Comparison of ENCODE assay signal across 9 mouse cellular contexts in genomic region chr2:148706409-148707201, GRCm38 (mm10). TPM values are rescaled to one million over a fixed set of nuclear protein-coding genes. Genes with fewer than 3 reads are reported as not detected.
DNase-seq lines count a peak whose midpoint lies in the region; ATAC-seq and TF ChIP-seq lines count a peak whose summit lies in the region.
"Had no signal": no experiment of that assay in that cellular context is flagged by ENCODE, and none has a peak within 500 bp of the region (broad histone marks: within the 10 kb centered on the region; RNA-seq: fewer than 3 reads in every experiment).

No protein-coding gene starts in this region.

- H3K9ac ChIP-seq in liver, embryonic 14.5 days (replicated peaks): no peak overlapping the region

- no peak overlapping the region for H3K27ac ChIP-seq in liver, embryonic 14.5 days

- no peaks in the 10 kb centered on the region for H3K9me3 ChIP-seq in liver, embryonic 14.5 days (ENCODE audit: control insufficient read depth, low read length)

- TF ChIP-seq EP300 in liver, embryonic 14.5 days (IDR thresholded peaks at IDR 0.05; ENCODE audit: low read depth): no peak

- peak; percentile 52 for TF ChIP-seq CTCF in liver, embryonic 14.5 days (IDR thresholded peaks at IDR 0.05; ENCODE audit: low read depth)

- no peaks in the 10 kb centered on the region for H3K36me3 ChIP-seq in liver, embryonic 14.5 days (replicated peaks; ENCODE audit: control insufficient read depth, insufficient read depth, low read depth)

- no peak overlapping the region for H3K4me3 ChIP-seq in liver, embryonic 14.5 days (ENCODE audit: insufficient read depth in 1 of 2, low read depth in 2 of 2, low read length in 2 of 2)

- H3K4me2 ChIP-seq in liver, embryonic 14.5 days (ENCODE audit: low read depth): no peak overlapping the region

- intact Hi-C loops in gastrocnemius, postnatal 36 days (cut with DNase I): no loop called here

- H3K27me3 ChIP-seq in liver, embryonic 14.5 days (ENCODE audit: control insufficient read depth, insufficient read depth, low read length): no peaks in the 10 kb centered on the region

- no peak for DNase-seq in frontal cortex, postnatal 10 days (ENCODE audit: low spot score in 2 of 2)
- DNase-seq in CD4-positive helper T cell, adult 2 months (ENCODE audit: low read depth, low spot score): peak; percentile 21
- DNase-seq in embryo, embryonic 11.5 days (ENCODE audit: low read depth, low spot score): peak; percentile 8
- DNase-seq in liver, embryonic 14.5 days (ENCODE audit: low read depth in 3 of 3, low spot score in 3 of 3): peak in 1 of 3 experiments; percentile 16
- peak; percentile 30 for DNase-seq in retina, postnatal 7 days (ENCODE audit: low read depth, low spot score)
- no peak for DNase-seq in gastrocnemius, postnatal 36 days
- DNase-seq in adrenal gland, postnatal 4 days (ENCODE audit: low spot score in 2 of 2): no peak

- WGBS in liver, embryonic 14.5 days (ENCODE audit: insufficient replicate concordance): 72% methylated on average over 15 of the region's 15 CpGs

- peak; percentile 71 for ATAC-seq in frontal cortex, adult (ENCODE audit: low TSS enrichment)
- no peak for ATAC-seq in liver, embryonic 14.5 days (ENCODE audit: insufficient read depth)

- H3K4me1 ChIP-seq in liver, embryonic 14.5 days (replicated peaks; ENCODE audit: control insufficient read depth in 2 of 2, insufficient read depth in 2 of 2, low read length in 1 of 2): no peaks in the 10 kb centered on the region

RNA-seq across cellular contexts. Expression of gene Napb, which starts 25.7 kb away (rescaled TPM):
- polyA plus RNA-seq in liver, embryonic 14.5 days (2012; rRNA removed): 0.30 and 0.36 TPM in 2 replicates
- polyA plus RNA-seq in liver, embryonic 14.5 days (2014; fragmentation: Nextera tagmentation; extraction: Ambion mirVana): 0.09 and 0.14 TPM in 2 replicates
- 1 to 10 TPM; 4.0 to 5.5 TPM for total RNA-seq in gastrocnemius, postnatal 36 days (2021)
- total RNA-seq in adrenal gland, postnatal 4 days (2021): 10 to 100 TPM; 12.4 to 14.0 TPM

RNA-seq across cellular contexts. Expression of gene Gzf1, which starts 25.8 kb away (rescaled TPM):
- 3.9 and 5.1 TPM in 2 replicates for polyA plus RNA-seq in liver, embryonic 14.5 days (2012; rRNA removed)
- 7.4 and 7.9 TPM in 2 replicates for polyA plus RNA-seq in liver, embryonic 14.5 days (2014; fragmentation: Nextera tagmentation; extraction: Ambion mirVana)
- 10 to 100 TPM; 17.4 to 18.1 TPM for total RNA-seq in gastrocnemius, postnatal 36 days (2021)
- 10 to 100 TPM; 35.5 to 39.9 TPM for total RNA-seq in adrenal gland, postnatal 4 days (2021)

RNA-seq across cellular contexts. Expression of gene Nxt1, which starts 34.2 kb away (rescaled TPM):
- polyA plus RNA-seq in liver, embryonic 14.5 days (2012; rRNA removed): 34.8 and 43.9 TPM in 2 replicates
- polyA plus RNA-seq in liver, embryonic 14.5 days (2014; fragmentation: Nextera tagmentation; extraction: Ambion mirVana): 61.9 and 63.6 TPM in 2 replicates
- total RNA-seq in gastrocnemius, postnatal 36 days (2021): 1 to 10 TPM; 5.9 to 6.2 TPM
- 10 to 100 TPM; 24.1 to 28.1 TPM for total RNA-seq in adrenal gland, postnatal 4 days (2021)

RNA-seq across cellular contexts. Expression of gene Cstl1, which starts 43.6 kb away (rescaled TPM):
- polyA plus RNA-seq in liver, embryonic 14.5 days (2012; rRNA removed): not detected in 2 replicates
- not detected in 2 replicates for polyA plus RNA-seq in liver, embryonic 14.5 days (2014; fragmentation: Nextera tagmentation; extraction: Ambion mirVana)
- not detected for total RNA-seq in gastrocnemius, postnatal 36 days (2021)
- under 1 TPM in 1 of 2 experiments, not detected in 1; 0.79 TPM for total RNA-seq in adrenal gland, postnatal 4 days (2021)
- total RNA-seq: heart, postnatal 10 days had no signal

Comparison
In these comparisons a context has a peak if more than half of its experiments do, and no peak if none do; other contexts are left out.
1. DNase-seq: peak in CD4-positive helper T cell, adult 2 months (single experiment), embryo, embryonic 11.5 days (single experiment) and retina, postnatal 7 days (single experiment); none in frontal cortex, postnatal 10 days (0 of 2), gastrocnemius, postnatal 36 days (0 of 2) and adrenal gland, postnatal 4 days (0 of 2).